In genomic region chr1:72000741-72001140, GRCm38 (mm10) we compare ENCODE assay signal across 22 mouse cellular contexts.
"Had no signal": no experiment of that assay in that cellular context is flagged by ENCODE, and none has a peak within 500 bp of the region (broad histone marks: within the 10 kb centered on the region; RNA-seq: fewer than 3 reads in every experiment).

No protein-coding gene starts in this region.

- H3K4me2 ChIP-seq: limb, embryonic 12.5 days; limb, embryonic 15.5 days; liver, embryonic 11.5 days; lung, embryonic 14.5 days; midbrain, embryonic 12.5 days; midbrain, embryonic 15.5 days; neural tube, embryonic 12.5 days; neural tube, embryonic 15.5 days; stomach, embryonic 15.5 days had no signal

- H3K4me3 ChIP-seq: limb, embryonic 12.5 days; limb, embryonic 15.5 days; midbrain, embryonic 12.5 days; midbrain, embryonic 15.5 days; neural tube, embryonic 12.5 days; neural tube, embryonic 15.5 days; stomach, embryonic 15.5 days had no signal

- H3K27ac ChIP-seq: limb, embryonic 12.5 days; limb, embryonic 15.5 days; liver, embryonic 14.5 days; macrophage; midbrain, embryonic 12.5 days; midbrain, embryonic 15.5 days; neural tube, embryonic 12.5 days; neural tube, embryonic 15.5 days; stomach, embryonic 15.5 days had no signal

- ATAC-seq: liver, postnatal 0 days; lung, postnatal 0 days; midbrain, embryonic 15.5 days had no signal

- H3K4me1 ChIP-seq: neural tube, embryonic 12.5 days had no signal

- H3K9ac ChIP-seq: limb, embryonic 12.5 days; limb, embryonic 15.5 days; liver, embryonic 14.5 days; liver, postnatal 0 days; lung, embryonic 14.5 days; midbrain, embryonic 12.5 days; midbrain, embryonic 15.5 days; neural tube, embryonic 12.5 days; neural tube, embryonic 15.5 days; stomach, embryonic 15.5 days had no signal

- H3K27me3 ChIP-seq: limb, embryonic 12.5 days; limb, embryonic 15.5 days; midbrain, embryonic 12.5 days; midbrain, embryonic 15.5 days; neural tube, embryonic 12.5 days; neural tube, embryonic 15.5 days; stomach, embryonic 15.5 days had no signal

- H3K36me3 ChIP-seq: limb, embryonic 12.5 days; limb, embryonic 15.5 days; midbrain, embryonic 12.5 days; midbrain, embryonic 15.5 days; neural tube, embryonic 12.5 days; neural tube, embryonic 15.5 days; stomach, embryonic 15.5 days had no signal

- H3K9me3 ChIP-seq: limb, embryonic 12.5 days; limb, embryonic 15.5 days; midbrain, embryonic 12.5 days; midbrain, embryonic 15.5 days; neural tube, embryonic 12.5 days; neural tube, embryonic 15.5 days; stomach, embryonic 15.5 days had no signal

- DNase-seq: kidney, adult 18-20 months; kidney, adult 9 months; kidney, postnatal 14 days; kidney, postnatal 4 days; left cerebral cortex, postnatal 4 days; liver, postnatal 0 days; lung, embryonic 14.5 days; retina, postnatal 1 day; right cerebral cortex, postnatal 25 days; spleen, adult 18-20 months; thymus, postnatal 36 days had no signal
